Mouse (Mus musculus) CH12.LX (cell line): ENCODE results near the gene Rras. TPM values are rescaled to one million over a fixed set of nuclear protein-coding genes. Genes with fewer than 3 reads are reported as not detected.

Experiments used
- DNase-seq: peaks from one replicate; pipeline ENCODE4 v3.0.0-alpha.2; 2013; ENCODE audit errors: extremely low read depth
- H3K27ac ChIP-seq: 2 replicates; pipeline ENCODE4 v1.5.1; 2012; ENCODE audit warnings: low read depth, mild to moderate bottlenecking, control low read depth, moderate library complexity; ENCODE audit not compliant: insufficient read depth
- H3K27me3 ChIP-seq: replicated peaks from 2 replicates; pipeline ENCODE3; 2012; ENCODE audit warnings: inconsistent platforms
- H3K36me3 ChIP-seq, 2 experiments: replicated peaks in 1 of 2; 2 replicates each; pipeline versions ENCODE3 to v1.6.1; 2012; ENCODE audit warnings: inconsistent platforms in 1 of 2, low read length in 1 of 2, mild to moderate bottlenecking in 1 of 2, mixed read lengths in 1 of 2, moderate library complexity in 1 of 2; ENCODE audit not compliant: control insufficient read depth in 1 of 2, insufficient read depth in 1 of 2
- H3K4me1 ChIP-seq, 2 experiments: 2 replicates each; pipeline ENCODE4 v1.6.1; 2012; ENCODE audit warnings: inconsistent platforms in 1 of 2, moderate library complexity in 1 of 2; ENCODE audit not compliant: insufficient read depth in 2 of 2, control insufficient read depth in 1 of 2
- H3K4me2 ChIP-seq: 2 replicates; pipeline ENCODE4 v1.6.1; 2012; ENCODE audit warnings: low read depth, mild to moderate bottlenecking, control low read depth; ENCODE audit not compliant: poor library complexity, insufficient read depth, severe bottlenecking
- H3K4me3 ChIP-seq, 3 experiments: fragments of 150-350 bp in 1 of 3; sonication (generic) in 1 of 3; replicated peaks in 1 of 3; 2 replicates each; pipeline versions ENCODE3 to v1.5.1; 2011 to 2012; ENCODE audit warnings: low read depth in 2 of 3, low read length in 2 of 3, mild to moderate bottlenecking in 2 of 3, moderate library complexity in 2 of 3, control low read depth in 1 of 3, improper control_type of control experiment in 1 of 3, inconsistent platforms in 1 of 3, mixed read lengths in 1 of 3; ENCODE audit not compliant: poor library complexity in 1 of 3
- H3K79me2 ChIP-seq: replicated peaks from 2 replicates; pipeline ENCODE4 v1.6.1; 2012; ENCODE audit warnings: mild to moderate bottlenecking, moderate library complexity; ENCODE audit not compliant: control insufficient read depth, poor library complexity, insufficient read depth, severe bottlenecking; ENCODE audit errors: extremely low read depth
- H3K9ac ChIP-seq: 2 replicates; pipeline ENCODE4 v1.6.1; 2012; ENCODE audit warnings: low read depth, mild to moderate bottlenecking, control low read depth, moderate library complexity; ENCODE audit not compliant: insufficient read depth
- H3K9me3 ChIP-seq: replicated peaks from 2 replicates; pipeline ENCODE3; 2012; ENCODE audit warnings: low read length, inconsistent platforms, mixed read lengths
- CTCF ChIP-seq, 2 experiments: IDR thresholded peaks in 1 of 2; conservative IDR thresholded peaks in 1 of 2; 2 replicates each; pipeline ENCODE4 v1.5.1; 2011 to 2012; ENCODE audit warnings: low read depth in 2 of 2, low read length in 2 of 2, improper control_type of control experiment in 1 of 2, inconsistent platforms in 1 of 2, mild to moderate bottlenecking in 1 of 2, moderate library complexity in 1 of 2
- E2F4 ChIP-seq: IDR thresholded peaks from 2 replicates; pipeline ENCODE4 v1.6.1; 2011; ENCODE audit warnings: low read depth, low read length, improper control_type of control experiment; ENCODE audit not compliant: insufficient replicate concordance
- ELF1 ChIP-seq: IDR thresholded peaks from 2 replicates; pipeline ENCODE4 v1.6.1; 2014; ENCODE audit warnings: low read depth, mild to moderate bottlenecking, inconsistent platforms, low read length, improper control_type of control experiment
- ETS1 ChIP-seq: conservative IDR thresholded peaks from 2 replicates; pipeline ENCODE4 v1.6.1; 2012; ENCODE audit warnings: low read depth, mild to moderate bottlenecking, inconsistent platforms, low read length, improper control_type of control experiment, moderate library complexity
- GABPA ChIP-seq: IDR thresholded peaks from 2 replicates; pipeline ENCODE4 v1.6.1; 2012; ENCODE audit warnings: low read depth, low read length, improper control_type of control experiment, inconsistent platforms; ENCODE audit not compliant: insufficient replicate concordance
- HCFC1 ChIP-seq: IDR thresholded peaks from 2 replicates; pipeline ENCODE4 v1.6.1; 2012; ENCODE audit warnings: low read depth, mild to moderate bottlenecking, inconsistent platforms, low read length, improper control_type of control experiment
- IRF4 ChIP-seq: IDR thresholded peaks from 2 replicates; pipeline ENCODE4 v1.6.1; 2014; ENCODE audit warnings: low read depth, mild to moderate bottlenecking, inconsistent platforms, low read length, improper control_type of control experiment
- JUND ChIP-seq: conservative IDR thresholded peaks from 2 replicates; pipeline ENCODE4 v1.6.1; 2011; ENCODE audit warnings: low read depth, low read length, improper control_type of control experiment
- MAX ChIP-seq: IDR thresholded peaks from 2 replicates; pipeline ENCODE4 v1.6.1; 2011; ENCODE audit warnings: low read length, improper control_type of control experiment
- MYC ChIP-seq: IDR thresholded peaks from 2 replicates; pipeline ENCODE4 v1.6.1; 2011; ENCODE audit warnings: low read depth, mild to moderate bottlenecking, improper control_type of control experiment, low read length
- NELFE ChIP-seq: IDR thresholded peaks from 2 replicates; pipeline ENCODE4 v1.6.1; 2011; ENCODE audit warnings: low read depth, low read length, improper control_type of control experiment
- NRF1 ChIP-seq: IDR thresholded peaks from 2 replicates; pipeline ENCODE4 v1.6.1; 2014; ENCODE audit warnings: low read depth, mild to moderate bottlenecking, inconsistent platforms, low read length, improper control_type of control experiment, moderate library complexity
- PAX5 ChIP-seq: IDR thresholded peaks from 2 replicates; pipeline ENCODE4 v1.6.1; 2012; ENCODE audit warnings: low read length, inconsistent platforms, mixed read lengths
- RAD21 ChIP-seq: IDR thresholded peaks from 2 replicates; pipeline ENCODE4 v1.6.1; 2011; ENCODE audit warnings: low read depth, mild to moderate bottlenecking, low read length, improper control_type of control experiment, moderate library complexity
- RCOR1 ChIP-seq: conservative IDR thresholded peaks from 2 replicates; pipeline ENCODE4 v1.6.1; 2012; ENCODE audit warnings: low read depth, mild to moderate bottlenecking, inconsistent platforms, low read length, improper control_type of control experiment
- ZKSCAN1 ChIP-seq: IDR thresholded peaks from 2 replicates; pipeline ENCODE4 v1.6.1; 2012; ENCODE audit warnings: low read depth, inconsistent platforms, low read length, improper control_type of control experiment, borderline replicate concordance
- ZMIZ1 ChIP-seq: IDR thresholded peaks from 2 replicates; pipeline ENCODE4 v1.6.1; 2012; ENCODE audit warnings: low read depth, mild to moderate bottlenecking, inconsistent platforms, low read length, improper control_type of control experiment
- ZNF384 ChIP-seq: IDR thresholded peaks from 2 replicates; pipeline ENCODE4 v1.6.1; 2012; ENCODE audit warnings: low read depth, low read length, improper control_type of control experiment, inconsistent platforms
- dilution Hi-C: fragments of 300-500 bp; cut with MboI; formaldehyde crosslinking; loops from 2 replicates; pipeline ENCODE4 v1.14.3; 2020; ENCODE audit warnings: low sequenced_read_pairs; ENCODE audit not compliant: extremely low pct_unique_long_range_greater_than_20kb, extremely low pct_ligation_motif_present
- in situ Hi-C: fragments of 300-500 bp; cut with MboI; formaldehyde crosslinking; loops from 3 replicates; pipeline ENCODE4 v1.14.3; 2019; ENCODE audit warnings: low sequenced_read_pairs, low pct_ligation_motif_present, low pct_unique_long_range_greater_than_20kb, mixed read lengths
- polyA plus RNA-seq: library from polyadenylated mRNA; unstranded; fragments of >175 nt; gene quantifications from 2 replicates; pipeline ENCODE4 v1.2.1, GENCODE M21; 2012; ENCODE audit warnings: low read depth; ENCODE audit not compliant: insufficient read length
- total RNA-seq, 2 experiments: library from RNA; depleted of rRNA; stranded (reverse); fragments of 300-350 nt in 1 of 2; fragments of >200 nt in 1 of 2; gene quantifications; 2 replicates each; pipeline ENCODE4 v1.2.3; 2012 to 2014

Gene Rras
- total and polyA plus RNA-seq, 3 experiments: 7.2 to 19.8 (median 10.6) TPM

GRCm38 (mm10) chr7:45004546-45004945, 13.2 kb upstream of the Rras start:
- Histone ChIP-seq H3K36me3 (peaks cover 91 to 96% of the 10 kb centered on the region in 2 experiments), H3K4me1 (peaks cover 3 to 4% of the 10 kb centered on the region in 2 experiments; a peak in 3 of 4 replicates), H3K9ac (no peak overlapping the region), H3K79me2 (peaks cover 10% of the 10 kb centered on the region), H3K4me2 (no peak overlapping the region), H3K9me3 (no peaks in the 10 kb centered on the region), H3K27ac (no peak overlapping the region), H3K4me3 (no peak overlapping the region), H3K27me3 (no peaks in the 10 kb centered on the region)
- in situ Hi-C loops: no loop called here
- no peak for TF ChIP-seq MAX
- TF ChIP-seq NELFE: no peak
- TF ChIP-seq GABPA: no peak
- no peak for TF ChIP-seq PAX5
- TF ChIP-seq RAD21: no peak
- TF ChIP-seq IRF4: no peak
- no peak for TF ChIP-seq HCFC1
- no peak for TF ChIP-seq CTCF (conservative IDR thresholded peaks at IDR 0.05 in 1 of 2, IDR thresholded peaks at IDR 0.05 in 1 of 2; ENCODE audit: low read depth in 2 of 2, low read length in 2 of 2)
- no peak for TF ChIP-seq NRF1
- no peak for TF ChIP-seq ZMIZ1
- dilution Hi-C loops: no loop called here
- no peak for DNase-seq

DNA sequence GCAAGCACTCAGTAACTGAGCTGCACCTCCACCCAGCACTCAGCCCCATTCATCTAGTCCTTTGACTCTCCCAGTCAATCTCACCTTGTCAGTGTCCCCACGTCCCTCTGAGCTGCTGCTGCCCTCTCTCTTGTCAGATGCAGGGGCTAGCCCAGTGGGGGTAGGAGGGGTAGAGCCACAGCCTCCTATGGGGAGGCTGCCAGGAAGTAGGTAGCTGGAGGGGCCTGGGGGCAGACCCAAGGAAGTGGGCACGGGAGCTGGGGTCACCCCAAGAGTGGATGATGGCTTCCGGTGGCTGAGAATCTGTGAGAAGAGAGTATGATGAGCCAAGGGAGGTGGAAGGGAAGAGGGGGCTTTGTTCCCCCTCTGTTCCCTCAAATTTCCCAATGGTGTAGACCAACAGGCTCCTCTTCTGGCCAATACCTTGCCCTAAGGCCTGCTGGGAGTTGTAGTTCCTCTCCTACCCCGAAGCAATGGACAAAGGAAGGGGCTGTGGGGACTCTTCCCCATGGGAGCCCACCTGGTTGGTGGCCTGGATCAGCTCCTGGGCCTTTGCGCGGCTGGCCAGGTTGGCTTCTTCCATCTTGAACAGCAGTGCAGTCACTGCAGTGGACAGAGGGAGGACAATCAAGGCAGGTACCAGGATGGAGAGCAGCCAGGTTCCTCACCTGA, 12.3 kb upstream of the Rras start:
- H3K27me3 ChIP-seq: no peaks in the 10 kb centered on the region
- TF ChIP-seq HCFC1: peak; percentile 58
- TF ChIP-seq JUND: no peak
- no peak for TF ChIP-seq ZKSCAN1
- no peaks in the 10 kb centered on the region for H3K9me3 ChIP-seq
- peaks cover 0 to 3% of the 10 kb centered on the region in 2 experiments; a peak in 1 of 4 replicates for H3K4me1 ChIP-seq
- no peak overlapping the region for H3K9ac ChIP-seq
- dilution Hi-C loops: no loop called here
- 0 out of 2 replicates have a peak, but pooled peaks cover 5% of the 10 kb centered on the region for H3K79me2 ChIP-seq
- in situ Hi-C loops: no loop called here
- peaks cover 92 to 96% of the 10 kb centered on the region in 2 experiments for H3K36me3 ChIP-seq
- no peak overlapping the region for H3K4me3 ChIP-seq
- no peak overlapping the region for H3K27ac ChIP-seq
- DNase-seq: no peak
- no peak overlapping the region for H3K4me2 ChIP-seq

- H3K9ac ChIP-seq: no peak overlapping the region
- TF ChIP-seq ELF1 (no peak), ZMIZ1 (no peak), MYC (no peak), ETS1 (no peak), PAX5 (no peak), JUND (no peak), GABPA (no peak), ZNF384 (no peak), E2F4 (no peak), RCOR1 (no peak), IRF4 (no peak), CTCF (conservative IDR thresholded peaks at IDR 0.05 in 1 of 2, IDR thresholded peaks at IDR 0.05 in 1 of 2; ENCODE audit: low read depth in 2 of 2, low read length in 2 of 2) (no peak)
- H3K36me3 ChIP-seq: peaks cover 88 to 94% of the 10 kb centered on the region in 2 experiments
- H3K4me2 ChIP-seq: no peak overlapping the region
- in situ Hi-C loops: no loop called here
- no peak for DNase-seq
- no peaks in the 10 kb centered on the region for H3K27me3 ChIP-seq
- 0 out of 2 replicates have a peak, but pooled peaks cover 5% of the 10 kb centered on the region for H3K79me2 ChIP-seq
- no peaks in the 10 kb centered on the region; a peak in 1 of 4 replicates for H3K4me1 ChIP-seq
- H3K27ac ChIP-seq: no peak overlapping the region
- H3K4me3 ChIP-seq: no peak overlapping the region
- dilution Hi-C loops: no loop called here
- H3K9me3 ChIP-seq: no peaks in the 10 kb centered on the region
Observed at GRCm38 (mm10) chr7:45006503-45006902, 11.3 kb upstream of the Rras start.
